In the genomic region with DNA sequence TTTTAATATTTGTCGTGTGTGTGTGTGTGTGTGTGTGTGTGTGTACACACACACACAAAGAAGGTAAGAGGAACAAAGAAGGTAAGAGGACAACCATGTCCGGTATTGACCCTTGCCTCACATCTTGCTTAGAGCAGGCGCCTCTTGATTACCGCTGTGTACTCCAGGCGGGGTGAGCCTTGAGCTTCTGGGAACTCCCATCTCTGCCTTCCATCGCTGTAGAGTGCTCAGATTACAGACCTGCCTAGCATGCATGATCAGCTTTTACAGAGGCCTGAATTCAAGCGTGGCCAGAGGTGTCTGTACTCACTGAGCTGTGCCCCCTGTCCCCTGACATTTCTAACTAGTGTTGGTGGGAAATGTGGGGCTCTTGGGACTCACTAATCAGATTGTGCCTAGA, we compare ENCODE assay signal across 13 mouse cellular contexts. TPM values are rescaled to one million over a fixed set of nuclear protein-coding genes. Genes with fewer than 3 reads are reported as not detected.
A peak's percentile ranks its signal among the peaks of the same experiment; 100 is the strongest.
DNase-seq lines count a peak whose midpoint lies in the region; ATAC-seq lines count a peak whose summit lies in the region.
"Had no signal": no experiment of that assay in that cellular context is flagged by ENCODE, and none has a peak within 500 bp of the region (broad histone marks: within the 10 kb centered on the region; RNA-seq: fewer than 3 reads in every experiment).

No protein-coding gene starts in this region.

- WGBS in midbrain, embryonic 10.5 days, result 82% methylated on average over 7 of the region's 7 CpGs
- WGBS in midbrain, embryonic 14.5 days, result 55% methylated on average over 7 of the region's 7 CpGs
- 59% methylated on average over 7 of the region's 7 CpGs for WGBS in embryonic facial prominence, embryonic 13.5 days
- WGBS in liver, embryonic 12.5 days (ENCODE audit: insufficient replicate concordance), result 55% methylated on average over 7 of the region's 7 CpGs

- DNase-seq in midbrain, embryonic 10.5 days (ENCODE audit: low spot score), result no peak
- DNase-seq in midbrain, embryonic 14.5 days, result no peak
- no peak for DNase-seq in adrenal gland, postnatal 14 days
- DNase-seq in layer of hippocampus, postnatal 14 days (ENCODE audit: low spot score in 2 of 2), result no peak
- DNase-seq: cerebellum, postnatal 36 days; heart, adult 11 months; right cerebral cortex, postnatal 4 days had no signal

- H3K9ac ChIP-seq in midbrain, embryonic 14.5 days (replicated peaks; ENCODE audit: low read length), result no peak overlapping the region
- H3K9ac ChIP-seq in embryonic facial prominence, embryonic 13.5 days, result 0 out of 2 replicates have a peak overlapping the region, but pooled peaks have one; percentile 8
- H3K9ac ChIP-seq in liver, embryonic 12.5 days, result peak overlapping the region; percentile 57; the same call in 1 of the 2 replicates

- no peak for ATAC-seq in midbrain, embryonic 14.5 days (ENCODE audit: low FRiP score, low TSS enrichment)
- ATAC-seq in embryonic facial prominence, embryonic 13.5 days (ENCODE audit: insufficient number of reproducible peaks, insufficient read depth, low FRiP score, low TSS enrichment, low read depth), result no peak
- peak; percentile 65 for ATAC-seq in liver, embryonic 12.5 days
- ATAC-seq in frontal cortex, adult (ENCODE audit: low TSS enrichment), result no peak

- no peaks in the 10 kb centered on the region for H3K36me3 ChIP-seq in midbrain, embryonic 10.5 days
- no peaks in the 10 kb centered on the region for H3K36me3 ChIP-seq in midbrain, embryonic 14.5 days (ENCODE audit: control insufficient read depth, insufficient read depth, low read length)
- no peaks in the 10 kb centered on the region for H3K36me3 ChIP-seq in embryonic facial prominence, embryonic 13.5 days
- no peaks in the 10 kb centered on the region for H3K36me3 ChIP-seq in liver, embryonic 12.5 days

- H3K4me1 ChIP-seq in midbrain, embryonic 10.5 days, result peaks cover 9% of the 10 kb centered on the region
- no peaks in the 10 kb centered on the region for H3K4me1 ChIP-seq in midbrain, embryonic 14.5 days (ENCODE audit: control insufficient read depth, insufficient read depth, low read length)
- peaks cover 6% of the 10 kb centered on the region; the same call in 1 of the 2 replicates for H3K4me1 ChIP-seq in embryonic facial prominence, embryonic 13.5 days
- peaks cover 62% of the 10 kb centered on the region for H3K4me1 ChIP-seq in liver, embryonic 12.5 days

- H3K27me3 ChIP-seq in midbrain, embryonic 10.5 days (ENCODE audit: low read depth, poor library complexity, severe bottlenecking), result no peaks in the 10 kb centered on the region
- H3K27me3 ChIP-seq in midbrain, embryonic 14.5 days (ENCODE audit: control insufficient read depth, insufficient read depth, low read length), result no peaks in the 10 kb centered on the region
- no peaks in the 10 kb centered on the region for H3K27me3 ChIP-seq in embryonic facial prominence, embryonic 13.5 days
- H3K27me3 ChIP-seq in liver, embryonic 12.5 days (replicated peaks), result no peaks in the 10 kb centered on the region

- no peak overlapping the region for H3K4me2 ChIP-seq in midbrain, embryonic 14.5 days (ENCODE audit: low read length)
- no peak overlapping the region for H3K4me2 ChIP-seq in embryonic facial prominence, embryonic 13.5 days
- H3K4me2 ChIP-seq in liver, embryonic 12.5 days, result no peak overlapping the region

- no peak overlapping the region for H3K4me3 ChIP-seq in midbrain, embryonic 10.5 days
- H3K4me3 ChIP-seq in midbrain, embryonic 14.5 days (replicated peaks; ENCODE audit: low read depth, low read length), result no peak overlapping the region
- no peak overlapping the region for H3K4me3 ChIP-seq in embryonic facial prominence, embryonic 13.5 days
- H3K4me3 ChIP-seq in liver, embryonic 12.5 days, result no peak overlapping the region
- H3K4me3 ChIP-seq: layer of hippocampus, adult 2 months had no signal

- H3K9me3 ChIP-seq in midbrain, embryonic 10.5 days (replicated peaks), result no peaks in the 10 kb centered on the region
- H3K9me3 ChIP-seq in midbrain, embryonic 14.5 days (ENCODE audit: control insufficient read depth, low read length), result no peaks in the 10 kb centered on the region
- H3K9me3 ChIP-seq in embryonic facial prominence, embryonic 13.5 days, result no peaks in the 10 kb centered on the region
- H3K9me3 ChIP-seq in liver, embryonic 12.5 days (replicated peaks), result no peaks in the 10 kb centered on the region

- peak overlapping the region; percentile 57; the same call in 1 of the 2 replicates for H3K27ac ChIP-seq in midbrain, embryonic 10.5 days (replicated peaks)
- H3K27ac ChIP-seq in midbrain, embryonic 14.5 days (replicated peaks; ENCODE audit: low read depth, low read length), result no peak overlapping the region
- H3K27ac ChIP-seq in embryonic facial prominence, embryonic 13.5 days, result peak overlapping the region; percentile 69
- H3K27ac ChIP-seq in liver, embryonic 12.5 days, result peak overlapping the region; percentile 95
- H3K27ac ChIP-seq: layer of hippocampus, adult 2 months had no signal

RNA-seq across cellular contexts. Expression of gene Ptma, which starts 45.1 kb away (rescaled TPM):
- 2,732 and 2,904 TPM in 2 replicates for polyA plus RNA-seq in midbrain, embryonic 10.5 days (2016; fragmentation: Nextera tagmentation; extraction: Ambion mirVana)
- polyA plus RNA-seq in midbrain, embryonic 14.5 days (2014; fragmentation: Nextera tagmentation; extraction: Ambion mirVana), result 2,168 and 2,208 TPM in 2 replicates
- polyA plus RNA-seq in embryonic facial prominence, embryonic 13.5 days (2015; fragmentation: Nextera tagmentation; extraction: Ambion mirVana), result 3,278 and 3,456 TPM in 2 replicates
- polyA plus RNA-seq in liver, embryonic 12.5 days (2016; fragmentation: Nextera tagmentation; extraction: Ambion mirVana), result 1,639 and 1,657 TPM in 2 replicates
- total RNA-seq in adrenal gland, postnatal 14 days (2021), result 806 and 848 TPM in 2 replicates
- total RNA-seq in layer of hippocampus, postnatal 14 days (2021), result 100 to 1,000 TPM; 453 to 549 TPM

RNA-seq across cellular contexts. Expression of gene Tex44, which starts 55.3 kb away (rescaled TPM):
- 0.07 and 0.11 TPM in 2 replicates for polyA plus RNA-seq in midbrain, embryonic 10.5 days (2016; fragmentation: Nextera tagmentation; extraction: Ambion mirVana)
- not detected in 2 replicates for polyA plus RNA-seq in midbrain, embryonic 14.5 days (2014; fragmentation: Nextera tagmentation; extraction: Ambion mirVana)
- not detected in 2 replicates for polyA plus RNA-seq in embryonic facial prominence, embryonic 13.5 days (2015; fragmentation: Nextera tagmentation; extraction: Ambion mirVana)
- polyA plus RNA-seq in liver, embryonic 12.5 days (2016; fragmentation: Nextera tagmentation; extraction: Ambion mirVana), result not detected in 2 replicates
- not detected in 2 replicates for total RNA-seq in adrenal gland, postnatal 14 days (2021)
- not detected for total RNA-seq in layer of hippocampus, postnatal 14 days (2021)
- total RNA-seq: layer of hippocampus, adult 2 months had no signal
- polyA plus RNA-seq: neural tube, embryonic 11.5 days had no signal

RNA-seq across cellular contexts. Expression of gene Nmur1, which starts 55.4 kb away (rescaled TPM):
- not detected in 2 replicates for polyA plus RNA-seq in midbrain, embryonic 10.5 days (2016; fragmentation: Nextera tagmentation; extraction: Ambion mirVana)
- polyA plus RNA-seq in midbrain, embryonic 14.5 days (2014; fragmentation: Nextera tagmentation; extraction: Ambion mirVana), result not detected in 2 replicates
- polyA plus RNA-seq in embryonic facial prominence, embryonic 13.5 days (2015; fragmentation: Nextera tagmentation; extraction: Ambion mirVana), result not detected in 2 replicates
- polyA plus RNA-seq in liver, embryonic 12.5 days (2016; fragmentation: Nextera tagmentation; extraction: Ambion mirVana), result 0.19 TPM in 1 of 2 replicates, not detected in the other
- not detected in 2 replicates for total RNA-seq in adrenal gland, postnatal 14 days (2021)
- not detected for total RNA-seq in layer of hippocampus, postnatal 14 days (2021)
- total RNA-seq: layer of hippocampus, adult 2 months had no signal
- polyA plus RNA-seq: hindbrain, embryonic 11.5 days; neural tube, embryonic 11.5 days had no signal
